Mouse (Mus musculus): ENCODE measurements around the gene H2-DMb2. TPM values are rescaled to one million over a fixed set of nuclear protein-coding genes. Genes with fewer than 3 reads are reported as not detected.

Gene H2-DMb2
- polyA plus RNA-seq, 1 experiment from 2014 or later: 0.53 TPM

DNA sequence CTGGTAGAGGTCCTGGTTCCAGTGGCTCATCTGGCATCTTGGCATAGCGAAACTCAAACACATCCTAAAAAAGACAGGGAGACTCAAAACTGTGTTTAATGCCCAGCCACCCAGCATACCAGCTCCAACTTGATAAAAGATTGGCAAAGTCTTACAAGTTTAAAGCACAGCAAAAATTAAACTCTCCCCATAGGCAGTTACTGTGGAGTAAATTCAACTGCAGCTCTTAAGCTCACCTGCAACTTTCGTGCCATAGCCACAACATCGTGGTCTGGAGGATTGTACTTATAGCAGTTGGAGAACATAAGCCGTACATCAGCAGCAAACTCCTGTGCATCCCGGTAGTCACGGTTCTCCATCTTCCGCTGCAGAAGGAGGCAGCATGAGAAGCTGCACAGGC lies 29.0 kb upstream of the H2-DMb2 start:
- Histone ChIP-seq H3K4me3 (ENCODE audit: low read depth, low read length) (no peak overlapping the region), H3K4me2 (replicated peaks; ENCODE audit: low read depth) (no peak overlapping the region), H3K27ac (replicated peaks) (no peak overlapping the region), H3K27me3 (ENCODE audit: control insufficient read depth, insufficient read depth, low read length) (no peaks in the 10 kb centered on the region), H3K9me3 (ENCODE audit: control insufficient read depth, low read length) (no peaks in the 10 kb centered on the region), H3K9ac (ENCODE audit: low read length) (no peak overlapping the region), H3K36me3 (ENCODE audit: control insufficient read depth, insufficient read depth, low read length) (peaks cover 61% of the 10 kb centered on the region), H3K4me1 (replicated peaks; ENCODE audit: control insufficient read depth, insufficient read depth) (no peaks in the 10 kb centered on the region)
- WGBS: 89% methylated on average over 7 of the region's 7 CpGs
- no peak for TF ChIP-seq EP300 (optimal IDR thresholded peaks at IDR 0.05)
- no peak for TF ChIP-seq CTCF (IDR thresholded peaks at IDR 0.05; ENCODE audit: low read depth)
- DNase-seq (ENCODE audit: low spot score) (no peak), ATAC-seq (ENCODE audit: low FRiP score, low TSS enrichment) (no peak)

GRCm38 (mm10) chr17:34116736-34117370 lies 26.3 kb upstream of the H2-DMb2 start:
- ATAC-seq (ENCODE audit: low FRiP score, low TSS enrichment): no peak
- no peak for DNase-seq (ENCODE audit: low spot score)
- Histone ChIP-seq H3K4me1 (replicated peaks; ENCODE audit: control insufficient read depth, insufficient read depth) (no peaks in the 10 kb centered on the region), H3K4me2 (replicated peaks; ENCODE audit: low read depth) (peak overlapping the region; percentile 84), H3K27me3 (ENCODE audit: control insufficient read depth, insufficient read depth, low read length) (no peaks in the 10 kb centered on the region), H3K4me3 (ENCODE audit: low read depth, low read length) (peak overlapping the region; percentile 94), H3K9me3 (ENCODE audit: control insufficient read depth, low read length) (no peaks in the 10 kb centered on the region), H3K27ac (replicated peaks) (no peak overlapping the region), H3K9ac (ENCODE audit: low read length) (peak overlapping the region; percentile 59), H3K36me3 (ENCODE audit: control insufficient read depth, insufficient read depth, low read length) (peaks cover 48% of the 10 kb centered on the region)
- WGBS: 17% methylated on average over 7 of the region's 7 CpGs
- no peak for TF ChIP-seq CTCF (IDR thresholded peaks at IDR 0.05; ENCODE audit: low read depth)
- no peak for TF ChIP-seq EP300 (optimal IDR thresholded peaks at IDR 0.05)

GRCm38 (mm10) chr17:34117421-34118112 lies 25.5 kb upstream of the H2-DMb2 start:
- Histone ChIP-seq H3K9ac (ENCODE audit: low read length) (peak overlapping the region; percentile 83), H3K4me2 (replicated peaks; ENCODE audit: low read depth) (peak overlapping the region; percentile 84), H3K27me3 (ENCODE audit: control insufficient read depth, insufficient read depth, low read length) (no peaks in the 10 kb centered on the region), H3K9me3 (ENCODE audit: control insufficient read depth, low read length) (no peaks in the 10 kb centered on the region), H3K4me3 (ENCODE audit: low read depth, low read length) (peak overlapping the region; percentile 94), H3K36me3 (ENCODE audit: control insufficient read depth, insufficient read depth, low read length) (peaks cover 42% of the 10 kb centered on the region), H3K27ac (replicated peaks) (no peak overlapping the region), H3K4me1 (replicated peaks; ENCODE audit: control insufficient read depth, insufficient read depth) (no peaks in the 10 kb centered on the region)
- WGBS: 0% methylated on average over 5 of the region's 5 CpGs
- no peak for DNase-seq (ENCODE audit: low spot score)
- TF ChIP-seq CTCF (IDR thresholded peaks at IDR 0.05; ENCODE audit: low read depth) (no peak), EP300 (optimal IDR thresholded peaks at IDR 0.05) (no peak)
- ATAC-seq (ENCODE audit: low FRiP score, low TSS enrichment): no peak

GRCm38 (mm10) chr17:34118113-34118872 lies 24.8 kb upstream of the H2-DMb2 start:
- peak overlapping the region; percentile 100 for H3K27ac ChIP-seq (replicated peaks)
- H3K27me3 ChIP-seq (ENCODE audit: control insufficient read depth, insufficient read depth, low read length): no peaks in the 10 kb centered on the region
- ATAC-seq (ENCODE audit: low FRiP score, low TSS enrichment) (no peak), DNase-seq (ENCODE audit: low spot score) (peak; percentile 53)
- H3K36me3 ChIP-seq (ENCODE audit: control insufficient read depth, insufficient read depth, low read length): peaks cover 35% of the 10 kb centered on the region
- TF ChIP-seq EP300 (optimal IDR thresholded peaks at IDR 0.05) (no peak), CTCF (IDR thresholded peaks at IDR 0.05; ENCODE audit: low read depth) (no peak)
- no peaks in the 10 kb centered on the region for H3K9me3 ChIP-seq (ENCODE audit: control insufficient read depth, low read length)
- peak overlapping the region; percentile 84 for H3K4me2 ChIP-seq (replicated peaks; ENCODE audit: low read depth)
- H3K4me3 ChIP-seq (ENCODE audit: low read depth, low read length): peak overlapping the region; percentile 94
- no peaks in the 10 kb centered on the region for H3K4me1 ChIP-seq (replicated peaks; ENCODE audit: control insufficient read depth, insufficient read depth)
- WGBS: under 1% methylated on average over 51 of the region's 67 CpGs
- H3K9ac ChIP-seq (ENCODE audit: low read length): peak overlapping the region; percentile 83

DNA sequence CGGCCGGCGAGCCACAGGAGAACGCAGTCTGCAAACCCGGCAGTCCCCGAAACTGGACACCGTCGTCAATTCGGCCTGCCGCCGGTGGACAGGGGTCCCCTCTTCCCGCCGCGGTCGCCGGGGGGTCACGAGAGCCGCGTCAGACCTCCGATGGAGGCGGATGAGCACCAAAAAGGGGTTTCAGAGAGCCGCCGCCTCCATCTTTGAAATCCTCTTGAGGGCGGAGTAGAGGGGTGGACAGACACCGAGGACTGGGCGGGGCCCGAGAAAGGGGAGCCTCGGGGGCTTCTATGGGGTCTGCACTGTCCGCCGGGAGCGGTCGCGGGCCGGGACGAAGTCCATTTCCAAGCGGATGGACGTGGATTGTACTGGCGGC lies 24.2 kb upstream of the H2-DMb2 start:
- TF ChIP-seq CTCF (IDR thresholded peaks at IDR 0.05; ENCODE audit: low read depth): no peak
- TF ChIP-seq EP300 (optimal IDR thresholded peaks at IDR 0.05): no peak
- under 1% methylated on average over 36 of the region's 38 CpGs for WGBS
- Histone ChIP-seq H3K27me3 (ENCODE audit: control insufficient read depth, insufficient read depth, low read length) (no peaks in the 10 kb centered on the region), H3K36me3 (ENCODE audit: control insufficient read depth, insufficient read depth, low read length) (peaks cover 29% of the 10 kb centered on the region), H3K27ac (replicated peaks) (peak overlapping the region; percentile 100), H3K9me3 (ENCODE audit: control insufficient read depth, low read length) (no peaks in the 10 kb centered on the region), H3K4me3 (ENCODE audit: low read depth, low read length) (peak overlapping the region; percentile 94), H3K4me2 (replicated peaks; ENCODE audit: low read depth) (peak overlapping the region; percentile 84), H3K4me1 (replicated peaks; ENCODE audit: control insufficient read depth, insufficient read depth) (peaks cover 2% of the 10 kb centered on the region; the same call in 1 of the 2 replicates), H3K9ac (ENCODE audit: low read length) (peak overlapping the region; percentile 83)
- DNase-seq (ENCODE audit: low spot score): no peak
- ATAC-seq (ENCODE audit: low FRiP score, low TSS enrichment): no peak; the same call in 1 of the 2 replicates
